Mouse (Mus musculus) kidney, adult 2 months (tissue): ENCODE data around the gene Scd2. TPM values are rescaled to one million over a fixed set of nuclear protein-coding genes. Genes with fewer than 3 reads are reported as not detected.
"Not testable (repeated sequence)": the region's sequence is repeated elsewhere in the genome, so short reads cannot be mapped to it uniquely, and the experiment has no call there.

ENCODE experiments used
- DNase-seq: peaks from one replicate; pipeline ENCODE4 v3.0.0; 2021
- H3K27ac ChIP-seq: fragments of 200-500 bp; 2 replicates; pipeline ENCODE4 v1.5.1; 2012; ENCODE audit warnings: low read depth, low read length, control low read depth, inconsistent platforms; ENCODE audit not compliant: insufficient read depth
- H3K27me3 ChIP-seq: fragments of 200-500 bp; replicated peaks from 2 replicates; pipeline ENCODE4 v1.6.1; 2012; ENCODE audit warnings: mild to moderate bottlenecking, moderate library complexity, low read length, inconsistent platforms; ENCODE audit not compliant: control insufficient read depth, insufficient read depth
- H3K36me3 ChIP-seq: fragments of 200-500 bp; 2 replicates; pipeline ENCODE4 v1.6.1; 2012; ENCODE audit warnings: mild to moderate bottlenecking, moderate library complexity, low read length, inconsistent platforms; ENCODE audit not compliant: control insufficient read depth, insufficient read depth
- H3K4me1 ChIP-seq: fragments of 200-500 bp; 2 replicates; pipeline ENCODE4 v1.6.1; 2011; ENCODE audit warnings: low read length; ENCODE audit not compliant: control insufficient read depth, insufficient read depth
- H3K4me3 ChIP-seq: fragments of 200-500 bp; 2 replicates; pipeline ENCODE4 v1.5.1; 2011; ENCODE audit warnings: mild to moderate bottlenecking, low read depth, low read length, control low read depth; ENCODE audit not compliant: insufficient read depth
- CTCF ChIP-seq: fragments of 200-500 bp; conservative IDR thresholded peaks from 2 replicates; pipeline ENCODE4 v1.5.1; 2011; ENCODE audit warnings: low read depth, mild to moderate bottlenecking, control low read depth, low read length, moderate library complexity, mixed read lengths; ENCODE audit not compliant: insufficient read depth, insufficient read length
- POLR2A ChIP-seq: fragments of 200-500 bp; IDR thresholded peaks from one replicate; pipeline ENCODE4 v1.6.1; 2011; ENCODE audit warnings: low read depth, low read length, control low read depth
- WGBS: fragments of 180-500 bp; shearing (Covaris S2); methylation state at CpG from one replicate; pipeline ENCODE4 v1.1.7; 2018; 5-methylcytosine and 5-hydroxymethylcytosine counted together
- polyA plus RNA-seq: library from polyadenylated mRNA; depleted of rRNA; stranded (reverse); fragments of >200 nt; gene quantifications from 2 replicates; pipeline ENCODE4 v1.2.3, GENCODE M21; 2012

Gene Scd2
- polyA plus RNA-seq, 1 experiment, result 61.3 TPM

- WGBS, result 84% methylated on average over 6 of the region's 6 CpGs
- H3K36me3 ChIP-seq, result peaks cover 2% of the 10 kb centered on the region; the same call in 1 of the 2 replicates
Measured at GRCm38 (mm10) chr19:44307915-44308470, 14.5 kb downstream of the Scd2 start.

GRCm38 (mm10) chr19:44308611-44309246, 15.3 kb downstream of the Scd2 start:
- TF ChIP-seq POLR2A (no peak), CTCF (no peak)
- peaks cover 2% of the 10 kb centered on the region; the same call in 1 of the 2 replicates for H3K36me3 ChIP-seq

More at GRCm38 (mm10) chr19:44307915-44308470, 14.5 kb downstream of the Scd2 start:
- Histone ChIP-seq H3K4me3 (no peak overlapping the region), H3K27ac (no peak overlapping the region), H3K27me3 (no peaks in the 10 kb centered on the region), H3K4me1 (no peaks in the 10 kb centered on the region; the same call in 1 of the 2 replicates)
- DNase-seq, result no peak
- no peak for TF ChIP-seq POLR2A
- no peak for TF ChIP-seq CTCF

GRCm38 (mm10) chr19:44309351-44310154, 16.1 kb downstream of the Scd2 start:
- Histone ChIP-seq H3K27me3 (no peaks in the 10 kb centered on the region), H3K4me1 (peaks cover 4% of the 10 kb centered on the region), H3K36me3 (peaks cover 2% of the 10 kb centered on the region; the same call in 1 of the 2 replicates), H3K4me3 (no peak overlapping the region), H3K27ac (no peak overlapping the region)
- no peak for DNase-seq
- TF ChIP-seq POLR2A, result no peak
- 86% methylated on average over 12 of the region's 12 CpGs for WGBS

More at GRCm38 (mm10) chr19:44308611-44309246, 15.3 kb downstream of the Scd2 start:
- Histone ChIP-seq H3K4me1 (no peaks in the 10 kb centered on the region; the same call in 1 of the 2 replicates), H3K27me3 (no peaks in the 10 kb centered on the region), H3K4me3 (no peak overlapping the region), H3K27ac (no peak overlapping the region)
- no peak for DNase-seq
- 88% methylated on average over 8 of the region's 8 CpGs for WGBS

- H3K27me3 ChIP-seq, H3K4me1 ChIP-seq, H3K27ac ChIP-seq, DNase-seq, H3K36me3 ChIP-seq, H3K4me3 ChIP-seq: not testable (repeated sequence)
- WGBS, result 93% methylated on average over 1 of the region's 1 CpGs
Measured at GRCm38 (mm10) chr19:44310155-44310575, 16.7 kb downstream of the Scd2 start.

- Histone ChIP-seq H3K27ac (no peak overlapping the region), H3K36me3 (0 out of 2 replicates have a peak, but pooled peaks cover under 1% of the 10 kb centered on the region), H3K4me3 (no peak overlapping the region), H3K27me3 (no peaks in the 10 kb centered on the region), H3K4me1 (peaks cover 4% of the 10 kb centered on the region)
- no peak for DNase-seq
- 65% methylated on average over 5 of the region's 5 CpGs for WGBS
- no peak for TF ChIP-seq CTCF
- TF ChIP-seq POLR2A, result no peak
Measured at GRCm38 (mm10) chr19:44310814-44311213, 17.3 kb downstream of the Scd2 start.

GRCm38 (mm10) chr19:44311306-44312006, 18.0 kb downstream of the Scd2 start:
- H3K27ac ChIP-seq, result no peak overlapping the region
- no peaks in the 10 kb centered on the region for H3K36me3 ChIP-seq
- 56% methylated on average over 8 of the region's 8 CpGs for WGBS
- H3K4me3 ChIP-seq, result no peak overlapping the region
- peaks cover 4% of the 10 kb centered on the region for H3K4me1 ChIP-seq
- TF ChIP-seq POLR2A (no peak), CTCF (no peak)
- H3K27me3 ChIP-seq, result no peaks in the 10 kb centered on the region
- DNase-seq, result no peak
